Mouse (Mus musculus): ENCODE measurements at regions not wholly inside any gene's neighbourhood (a gene's known extent, or its start where the extent isn't known, plus 50 kb on each side); places are given as distances from the start of the nearest gene placed in this dataset.

DNA sequence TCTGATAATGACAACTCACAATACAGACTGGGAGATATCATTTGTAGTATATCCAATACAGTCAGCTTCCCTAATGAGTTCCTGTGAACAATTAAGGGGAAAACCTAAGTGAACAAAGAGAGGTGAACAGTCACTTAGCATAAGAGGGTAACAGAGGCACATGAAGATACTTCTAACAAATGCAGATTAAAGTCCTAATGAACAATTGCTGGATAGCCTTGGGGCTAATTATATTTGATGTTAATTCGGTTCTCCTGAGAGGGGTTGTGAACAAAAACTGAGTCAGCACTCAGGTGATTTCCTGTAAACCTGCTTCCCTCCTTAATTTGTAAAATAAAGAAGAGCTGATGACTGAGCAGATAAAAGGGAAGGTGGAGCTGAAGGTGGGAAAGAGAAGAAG is 1672.1 kb downstream of the 4930444P10Rik start:
- no peak for DNase-seq (ENCODE audit: low read depth, low spot score)

GRCm38 (mm10) chr1:14413826-14414445 is 1679.2 kb downstream of the 4930444P10Rik start:
- DNase-seq (ENCODE audit: low read depth, low spot score), result no peak

- no peak for DNase-seq (ENCODE audit: low read depth, low spot score)
Measured at GRCm38 (mm10) chr1:14369957-14370833, 1722.9 kb downstream of the 4930444P10Rik start.

DNA sequence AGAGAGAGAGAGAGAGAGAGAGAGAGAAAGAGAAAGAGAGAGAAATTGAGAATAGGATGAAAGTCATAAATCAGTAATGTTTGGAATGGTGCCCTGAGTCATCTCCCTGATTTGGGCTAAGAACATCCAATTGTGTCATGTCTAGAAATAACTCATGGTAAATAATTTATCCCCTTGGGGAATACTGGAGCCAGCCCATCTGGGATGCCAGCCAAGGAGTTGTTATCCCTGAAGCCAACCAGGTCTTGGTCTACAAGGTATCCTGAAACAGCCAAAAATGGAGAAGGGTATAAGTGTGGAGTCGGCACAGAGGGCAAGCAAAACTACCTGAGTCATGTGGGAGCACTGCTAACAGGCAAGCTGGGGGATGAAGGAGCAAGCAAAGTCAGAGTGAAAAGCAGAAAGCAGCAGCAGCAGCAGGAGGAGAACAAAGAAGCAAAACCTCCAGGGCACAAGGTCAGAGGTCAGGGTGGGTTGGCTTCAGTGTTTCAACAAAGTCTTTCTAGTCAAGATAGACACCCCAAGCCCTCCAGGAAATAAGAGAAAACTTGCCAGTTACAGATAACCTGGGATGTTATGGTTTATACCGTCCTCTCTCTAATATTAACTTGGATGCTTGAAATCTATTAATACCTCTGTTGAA is 1733.0 kb downstream of the 4930444P10Rik start:
- DNase-seq (ENCODE audit: low read depth, low spot score), result no peak
